ENCODE assay signal across 24 mouse cellular contexts in the genomic region with DNA sequence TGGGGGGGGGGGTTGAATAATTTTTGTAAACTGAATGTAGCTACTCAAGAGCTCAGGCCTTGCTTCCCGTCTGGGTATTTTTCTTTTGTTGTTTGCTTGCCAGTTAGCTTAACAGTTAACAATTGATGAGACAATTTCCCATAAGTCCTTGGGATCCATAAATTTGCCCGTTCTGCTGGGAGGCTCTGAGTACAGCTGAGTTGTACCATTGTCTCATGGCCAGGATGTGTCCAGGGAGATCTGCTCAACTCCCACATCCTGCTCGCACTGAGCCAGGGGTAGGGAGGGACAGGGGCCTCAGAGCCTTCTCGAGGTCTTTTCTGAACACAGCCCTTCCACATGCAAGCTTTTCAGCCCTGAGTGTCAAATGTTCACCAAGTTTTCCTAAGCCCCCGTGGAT. TPM values are rescaled to one million over a fixed set of nuclear protein-coding genes. Genes with fewer than 3 reads are reported as not detected.
"Had no signal": no experiment of that assay in that cellular context is flagged by ENCODE, and none has a peak within 500 bp of the region (broad histone marks: within the 10 kb centered on the region; RNA-seq: fewer than 3 reads in every experiment).

No protein-coding gene starts in this region.

- H3K27me3 ChIP-seq: kidney, embryonic 15.5 days; liver, embryonic 15.5 days; midbrain, embryonic 15.5 days; neural tube, embryonic 12.5 days; stomach, embryonic 15.5 days had no signal

- H3K4me1 ChIP-seq: kidney, embryonic 15.5 days; limb, embryonic 10.5 days; liver, embryonic 15.5 days; midbrain, embryonic 15.5 days; neural tube, embryonic 12.5 days; stomach, embryonic 15.5 days had no signal

- DNase-seq: kidney, adult 2 months; kidney, postnatal 14 days; lung, adult 2 months; lung, postnatal 36 days; right cerebral cortex, postnatal 14 days; thymus, adult 18-20 months; thymus, postnatal 14 days had no signal

- H3K4me3 ChIP-seq: kidney, embryonic 15.5 days; left cerebral cortex, adult 2 months; limb, embryonic 10.5 days; liver, embryonic 15.5 days; midbrain, embryonic 15.5 days; neural tube, embryonic 12.5 days; stomach, embryonic 15.5 days had no signal

- H3K36me3 ChIP-seq: kidney, embryonic 15.5 days; limb, embryonic 10.5 days; liver, embryonic 15.5 days; midbrain, embryonic 15.5 days; neural tube, embryonic 12.5 days; stomach, embryonic 15.5 days had no signal

- H3K9me3 ChIP-seq: kidney, embryonic 15.5 days; limb, embryonic 10.5 days; liver, embryonic 15.5 days; midbrain, embryonic 15.5 days; neural tube, embryonic 12.5 days; stomach, embryonic 15.5 days had no signal

- H3K9ac ChIP-seq: kidney, embryonic 15.5 days; liver, embryonic 15.5 days; midbrain, embryonic 15.5 days; neural tube, embryonic 12.5 days; stomach, embryonic 15.5 days had no signal

- H3K27ac ChIP-seq: kidney, embryonic 15.5 days; left cerebral cortex, adult 2 months; limb, embryonic 10.5 days; liver, embryonic 15.5 days; midbrain, embryonic 15.5 days; neural tube, embryonic 12.5 days; stomach, embryonic 15.5 days had no signal

RNA-seq across cellular contexts. Expression of a gene that starts 16.0 kb away (rescaled TPM):
- total RNA-seq: layer of hippocampus, postnatal 14 days; left cerebral cortex, adult 2 months; left cerebral cortex, postnatal 14 days; megakaryocyte progenitor cell, adult 5-6 weeks; monocyte, adult 5-6 weeks; neutrophil, adult 5-6 weeks had no signal
- polyA plus RNA-seq: kidney, adult 2 months; kidney, embryonic 15.5 days; limb, embryonic 10.5 days; limb, embryonic 14.5 days; liver, embryonic 11.5 days; liver, embryonic 15.5 days; lung, adult 2 months; midbrain, embryonic 15.5 days; neural tube, embryonic 12.5 days; spleen, adult 2 months; stomach, embryonic 15.5 days; urinary bladder, adult 2 months had no signal

RNA-seq across cellular contexts. Expression of a gene that starts 17.6 kb away (rescaled TPM):
- total RNA-seq: layer of hippocampus, postnatal 14 days; left cerebral cortex, adult 2 months; left cerebral cortex, postnatal 14 days; megakaryocyte progenitor cell, adult 5-6 weeks; monocyte, adult 5-6 weeks; neutrophil, adult 5-6 weeks had no signal
- polyA plus RNA-seq: kidney, adult 2 months; kidney, embryonic 15.5 days; limb, embryonic 10.5 days; limb, embryonic 14.5 days; liver, embryonic 11.5 days; liver, embryonic 15.5 days; lung, adult 2 months; lung, postnatal 0 days; midbrain, embryonic 15.5 days; neural tube, embryonic 12.5 days; spleen, adult 2 months; stomach, embryonic 15.5 days; urinary bladder, adult 2 months had no signal

RNA-seq across cellular contexts. Expression of a gene that starts 21.2 kb away (rescaled TPM):
- total RNA-seq: layer of hippocampus, postnatal 14 days; left cerebral cortex, adult 2 months; left cerebral cortex, postnatal 14 days; megakaryocyte progenitor cell, adult 5-6 weeks; monocyte, adult 5-6 weeks; neutrophil, adult 5-6 weeks had no signal
- polyA plus RNA-seq: kidney, adult 2 months; kidney, embryonic 15.5 days; limb, embryonic 10.5 days; limb, embryonic 14.5 days; liver, embryonic 11.5 days; liver, embryonic 15.5 days; lung, adult 2 months; lung, postnatal 0 days; midbrain, embryonic 15.5 days; neural tube, embryonic 12.5 days; spleen, adult 2 months; stomach, embryonic 15.5 days; urinary bladder, adult 2 months had no signal

RNA-seq across cellular contexts. Expression of a gene that starts 24.9 kb away (rescaled TPM):
- total RNA-seq: layer of hippocampus, postnatal 14 days; left cerebral cortex, adult 2 months; left cerebral cortex, postnatal 14 days; megakaryocyte progenitor cell, adult 5-6 weeks; monocyte, adult 5-6 weeks; neutrophil, adult 5-6 weeks had no signal
- polyA plus RNA-seq: kidney, adult 2 months; kidney, embryonic 15.5 days; limb, embryonic 10.5 days; limb, embryonic 14.5 days; liver, embryonic 11.5 days; liver, embryonic 15.5 days; lung, adult 2 months; lung, postnatal 0 days; midbrain, embryonic 15.5 days; neural tube, embryonic 12.5 days; spleen, adult 2 months; stomach, embryonic 15.5 days; urinary bladder, adult 2 months had no signal

RNA-seq across cellular contexts. Expression of a gene that starts 32.7 kb away (rescaled TPM):
- total RNA-seq: layer of hippocampus, postnatal 14 days; left cerebral cortex, adult 2 months; left cerebral cortex, postnatal 14 days; megakaryocyte progenitor cell, adult 5-6 weeks; monocyte, adult 5-6 weeks; neutrophil, adult 5-6 weeks had no signal
- polyA plus RNA-seq: kidney, adult 2 months; kidney, embryonic 15.5 days; limb, embryonic 10.5 days; limb, embryonic 14.5 days; liver, embryonic 11.5 days; liver, embryonic 15.5 days; lung, adult 2 months; lung, postnatal 0 days; midbrain, embryonic 15.5 days; neural tube, embryonic 12.5 days; spleen, adult 2 months; stomach, embryonic 15.5 days; urinary bladder, adult 2 months had no signal
